Mouse (Mus musculus) heart, embryonic 10.5 days (tissue): Measurements from ENCODE around the gene Mlc1. TPM values are rescaled to one million over a fixed set of nuclear protein-coding genes. Genes with fewer than 3 reads are reported as not detected.

Experiments used
- DNase-seq: peaks from one replicate; pipeline ENCODE4 v3.0.0-alpha.2; 2017; ENCODE audit warnings: low spot score
- H3K27ac ChIP-seq: fragments of 300-500 bp; sonication (generic); 2 replicates; pipeline ENCODE4 v1.5.1; 2016; ENCODE audit warnings: mild to moderate bottlenecking
- H3K27me3 ChIP-seq: fragments of 300-500 bp; sonication (generic); 2 replicates; pipeline ENCODE4 v1.6.1; 2016; ENCODE audit warnings: mild to moderate bottlenecking; ENCODE audit not compliant: poor library complexity, insufficient read depth, severe bottlenecking
- H3K36me3 ChIP-seq: fragments of 300-500 bp; sonication (generic); 2 replicates; pipeline ENCODE4 v1.6.1; 2016; ENCODE audit warnings: mild to moderate bottlenecking, moderate library complexity
- H3K4me1 ChIP-seq: fragments of 300-500 bp; sonication (generic); 2 replicates; pipeline ENCODE4 v1.6.1; 2016; ENCODE audit warnings: mild to moderate bottlenecking
- H3K4me3 ChIP-seq: fragments of 300-500 bp; sonication (generic); 2 replicates; pipeline ENCODE4 v1.5.1; 2016; ENCODE audit warnings: mild to moderate bottlenecking, moderate library complexity
- H3K9me3 ChIP-seq: fragments of 300-500 bp; sonication (generic); 2 replicates; pipeline ENCODE4 v1.6.1; 2016; ENCODE audit warnings: mild to moderate bottlenecking, moderate library complexity
- WGBS: fragments of 180-500 bp; shearing (Covaris S2); methylation state at CpG from one replicate; pipeline ENCODE4 v1.1.7; 2016; 5-methylcytosine and 5-hydroxymethylcytosine counted together
- polyA plus RNA-seq: library from polyadenylated mRNA; unstranded; fragments of >200 nt; fragmentation: Nextera tagmentation; extraction: Ambion mirVana; gene quantifications from 2 replicates; pipeline ENCODE4 v1.2.1, GENCODE M21; 2016

The Mlc1 gene
- polyA plus RNA-seq, 1 experiment from 2014 or later: not detected

DNA sequence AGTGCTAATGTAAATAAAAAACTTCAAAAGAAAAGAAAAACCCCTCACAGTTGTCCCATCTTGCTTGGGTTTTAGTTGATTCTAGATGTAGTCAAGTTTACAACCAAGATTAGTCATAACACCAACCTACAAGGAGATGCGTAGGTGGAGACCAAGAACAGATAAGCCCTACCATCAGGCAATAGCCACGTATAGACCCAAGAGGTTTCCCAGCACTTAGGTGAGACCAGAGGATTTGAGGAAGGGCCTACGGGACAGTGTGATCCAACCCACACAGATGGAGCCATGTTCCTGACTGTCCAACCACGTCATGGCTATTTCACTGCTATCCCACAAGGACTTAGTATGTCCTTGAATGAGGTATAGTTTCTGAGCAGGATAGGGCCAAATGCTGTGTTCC, 6.5 kb downstream of the Mlc1 start:
- WGBS: 90% methylated on average over 4 of the region's 4 CpGs
- Histone ChIP-seq H3K27me3 (no peaks in the 10 kb centered on the region), H3K4me3 (no peak overlapping the region), H3K9me3 (no peaks in the 10 kb centered on the region), H3K4me1 (no peaks in the 10 kb centered on the region), H3K36me3 (no peaks in the 10 kb centered on the region), H3K27ac (no peak overlapping the region)
- no peak for DNase-seq

DNA sequence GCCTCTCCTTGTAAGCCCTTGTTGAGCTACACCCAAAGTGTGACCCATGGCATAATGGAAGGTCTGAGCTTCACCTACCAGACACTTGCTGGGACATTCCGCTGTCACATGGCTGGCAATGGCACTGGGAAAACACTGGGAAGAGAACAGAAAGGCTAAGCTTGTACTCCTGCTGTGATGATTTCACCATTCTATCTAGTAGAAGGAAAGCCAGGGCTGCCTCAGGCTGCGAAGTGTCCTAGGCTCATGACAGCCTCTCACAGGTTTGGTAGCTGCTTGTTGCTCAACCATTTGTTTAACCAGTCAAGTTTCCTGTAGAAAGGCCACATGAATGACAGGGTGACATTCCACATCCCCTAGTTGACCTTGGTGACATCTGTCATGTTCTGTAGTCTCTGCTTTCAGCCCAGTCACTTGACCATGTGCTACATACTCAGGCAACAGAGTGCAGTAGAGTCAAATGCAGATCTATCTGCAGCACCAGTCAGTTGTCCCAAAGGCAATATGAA, 14.7 kb downstream of the Mlc1 start:
- Histone ChIP-seq H3K36me3 (no peaks in the 10 kb centered on the region), H3K4me3 (no peak overlapping the region), H3K4me1 (no peaks in the 10 kb centered on the region), H3K27ac (no peak overlapping the region), H3K9me3 (0 out of 2 replicates have a peak, but pooled peaks cover 2% of the 10 kb centered on the region), H3K27me3 (peaks cover 7% of the 10 kb centered on the region; the same call in 1 of the 2 replicates)
- WGBS: 81% methylated on average over 2 of the region's 2 CpGs
- DNase-seq: no peak

DNA sequence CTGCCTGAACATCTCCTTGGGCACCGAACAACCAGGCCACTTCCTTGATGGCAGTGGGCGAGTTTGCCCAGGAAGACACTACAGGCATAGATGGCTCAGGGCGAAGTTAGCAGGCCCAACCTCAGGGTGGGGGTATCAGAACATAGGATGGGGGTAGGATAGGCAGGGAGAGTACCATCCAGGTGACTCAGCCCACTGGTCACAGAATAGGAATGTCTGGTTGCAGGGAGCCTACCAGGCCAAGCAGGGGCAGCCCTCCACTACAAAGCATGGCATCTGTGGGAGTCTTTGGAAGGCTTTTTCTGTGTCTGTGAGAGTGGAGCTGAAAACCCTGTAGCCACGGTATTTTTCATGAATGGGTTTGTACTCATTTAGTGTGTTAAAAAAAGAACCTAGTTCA, 21.3 kb downstream of the Mlc1 start:
- Histone ChIP-seq H3K36me3 (no peaks in the 10 kb centered on the region), H3K9me3 (no peaks in the 10 kb centered on the region), H3K27ac (no peak overlapping the region), H3K4me3 (no peak overlapping the region), H3K27me3 (peaks cover 71% of the 10 kb centered on the region), H3K4me1 (peaks cover 14% of the 10 kb centered on the region)
- no peak for DNase-seq
- WGBS: 83% methylated on average over 4 of the region's 4 CpGs

GRCm38 (mm10) chr15:88955342-88955741, 23.5 kb downstream of the Mlc1 start:
- Histone ChIP-seq H3K4me3 (no peak overlapping the region), H3K27me3 (peaks cover 72% of the 10 kb centered on the region), H3K27ac (no peak overlapping the region), H3K9me3 (no peaks in the 10 kb centered on the region), H3K4me1 (peaks cover 14% of the 10 kb centered on the region), H3K36me3 (no peaks in the 10 kb centered on the region)
- WGBS: 79% methylated on average over 6 of the region's 6 CpGs
- no peak for DNase-seq

DNA sequence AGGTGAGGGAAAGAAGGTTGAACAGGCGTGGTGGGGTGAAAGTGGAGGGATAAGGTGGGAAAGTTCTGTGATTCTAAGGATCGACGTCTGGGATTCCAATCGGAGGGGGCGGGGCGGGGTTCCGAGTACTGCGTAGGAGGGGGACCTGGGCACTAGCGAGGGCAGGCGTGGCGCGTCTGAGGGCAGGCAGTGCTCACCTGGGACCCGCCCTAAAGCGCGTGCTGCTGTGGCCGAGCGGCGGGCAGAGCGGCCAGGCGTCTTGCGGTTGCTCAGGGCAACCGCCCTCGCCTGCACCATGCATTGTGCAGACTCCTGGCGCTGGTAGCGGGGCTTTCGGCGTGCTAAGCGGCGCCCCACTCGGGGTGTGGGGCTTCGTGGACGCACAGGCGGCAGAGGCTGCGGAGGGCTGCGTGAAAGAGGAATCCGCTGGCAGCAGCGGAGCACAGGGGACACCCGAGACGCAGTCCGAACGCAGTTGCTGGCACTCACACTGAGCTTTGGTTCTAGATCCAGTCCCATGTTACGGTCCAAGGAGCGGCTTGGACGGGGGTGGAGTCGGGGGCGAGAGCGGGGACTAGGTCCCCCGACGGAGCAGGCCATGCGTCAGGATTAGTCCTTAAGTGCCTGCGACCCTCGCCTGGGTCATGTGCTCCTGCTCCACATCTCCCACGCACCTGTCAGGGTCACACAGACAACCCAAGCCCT, 24.3 kb downstream of the Mlc1 start, which contains the start of gene Ttll8:
Gene Ttll8, minus strand, starts transcription at position 51 of the 705 bp plus-strand sequence.
- Histone ChIP-seq H3K27ac (peak within 1 kb of the TSS; percentile 52), H3K36me3 (no peaks in the 10 kb centered on the region), H3K9me3 (no peaks in the 10 kb centered on the region), H3K27me3 (peaks cover 69% of the 10 kb centered on the region), H3K4me1 (peaks cover 14% of the 10 kb centered on the region), H3K4me3 (peak within 1 kb of the TSS; percentile 64)
- WGBS: 3% methylated on average over 53 of the region's 53 CpGs
- DNase-seq: no peak

DNA sequence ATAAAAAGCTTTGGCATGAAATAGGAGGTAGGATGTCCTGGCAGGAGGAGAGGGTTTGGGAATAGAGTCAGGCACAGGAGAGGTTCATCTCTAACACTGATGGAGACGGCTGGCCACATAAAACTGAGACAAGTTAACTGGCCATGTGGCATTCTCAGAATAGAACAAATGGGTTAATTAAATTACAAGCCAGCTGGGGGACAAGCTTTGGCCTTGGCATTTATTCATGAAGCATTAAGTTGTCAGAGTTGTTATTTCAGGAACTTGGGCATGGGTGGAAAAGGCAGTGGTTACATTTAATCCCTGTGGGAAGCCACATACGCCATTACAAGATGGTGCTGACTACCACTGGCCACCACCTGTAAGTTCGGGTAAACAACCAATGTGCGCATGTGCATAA, 27.6 kb downstream of the Mlc1 start:
- DNase-seq: no peak
- WGBS: 90% methylated on average over 4 of the region's 4 CpGs
- H3K27ac ChIP-seq: no peak overlapping the region
- H3K4me3 ChIP-seq: no peak overlapping the region
- H3K27me3 ChIP-seq: peaks cover 38% of the 10 kb centered on the region
- no peaks in the 10 kb centered on the region for H3K9me3 ChIP-seq
- peaks cover 10% of the 10 kb centered on the region for H3K4me1 ChIP-seq
- no peaks in the 10 kb centered on the region for H3K36me3 ChIP-seq

GRCm38 (mm10) chr15:88946851-88947250, 32.0 kb downstream of the Mlc1 start:
- Histone ChIP-seq H3K9me3 (no peaks in the 10 kb centered on the region), H3K36me3 (no peaks in the 10 kb centered on the region), H3K4me3 (no peak overlapping the region), H3K27ac (no peak overlapping the region), H3K4me1 (peaks cover 4% of the 10 kb centered on the region; the same call in 1 of the 2 replicates), H3K27me3 (no peaks in the 10 kb centered on the region)
- 53% methylated on average over 6 of the region's 6 CpGs for WGBS
- DNase-seq: no peak

GRCm38 (mm10) chr15:88943896-88944551, 34.8 kb downstream of the Mlc1 start:
- no peak overlapping the region for H3K4me3 ChIP-seq
- H3K9me3 ChIP-seq: no peaks in the 10 kb centered on the region
- no peaks in the 10 kb centered on the region for H3K36me3 ChIP-seq
- no peak for DNase-seq
- H3K27ac ChIP-seq: no peak overlapping the region
- WGBS: 83% methylated on average over 5 of the region's 5 CpGs
- no peaks in the 10 kb centered on the region for H3K27me3 ChIP-seq
- peaks cover 4% of the 10 kb centered on the region; the same call in 1 of the 2 replicates for H3K4me1 ChIP-seq

DNA sequence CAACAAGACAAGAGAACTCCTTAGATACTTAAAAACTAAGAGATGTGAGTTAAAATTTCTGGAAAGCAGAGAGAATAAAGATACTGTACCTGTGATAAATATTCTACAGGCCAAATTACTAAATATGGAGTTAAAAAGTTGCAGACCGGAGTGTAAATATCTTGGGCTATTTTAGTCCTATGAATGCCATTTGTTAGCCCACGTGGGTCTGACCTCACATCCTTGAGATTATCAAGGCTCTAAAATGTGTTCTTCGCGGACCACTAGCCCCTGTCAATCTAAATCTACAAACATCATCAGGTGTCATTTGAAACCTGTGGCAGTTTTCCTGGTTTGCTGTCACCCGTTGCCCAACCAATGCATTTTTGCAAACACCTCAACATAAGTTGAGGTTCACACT, 36.0 kb downstream of the Mlc1 start:
- Histone ChIP-seq H3K27me3 (no peaks in the 10 kb centered on the region), H3K4me1 (peaks cover 4% of the 10 kb centered on the region; the same call in 1 of the 2 replicates), H3K27ac (peak overlapping the region; percentile 49; the same call in 1 of the 2 replicates), H3K9me3 (no peaks in the 10 kb centered on the region), H3K36me3 (no peaks in the 10 kb centered on the region), H3K4me3 (no peak overlapping the region)
- WGBS: 49% methylated on average over 5 of the region's 5 CpGs
- DNase-seq: no peak

DNA sequence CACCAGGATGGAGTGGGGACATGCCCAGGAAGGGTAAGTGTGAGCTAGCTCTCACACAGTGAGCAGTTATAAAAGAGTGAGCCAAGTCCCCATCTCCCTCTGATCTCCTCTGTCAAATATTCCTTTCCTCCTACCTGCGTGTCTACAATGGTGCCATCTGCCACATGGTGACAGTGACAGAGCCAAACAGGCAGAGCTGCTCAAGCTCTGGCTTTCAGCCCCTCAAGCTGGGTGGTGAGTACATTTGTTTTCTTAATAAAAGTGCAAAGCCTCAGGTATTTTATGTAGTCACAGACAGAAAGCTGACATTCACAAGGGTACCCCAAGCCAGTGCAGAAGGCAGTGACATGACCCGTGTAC, 41.5 kb downstream of the Mlc1 start:
- no peaks in the 10 kb centered on the region for H3K9me3 ChIP-seq
- H3K4me3 ChIP-seq: no peak overlapping the region
- WGBS: 81% methylated on average over 2 of the region's 2 CpGs
- H3K27me3 ChIP-seq: no peaks in the 10 kb centered on the region
- no peak overlapping the region for H3K27ac ChIP-seq
- no peak for DNase-seq
- no peaks in the 10 kb centered on the region for H3K36me3 ChIP-seq
- no peaks in the 10 kb centered on the region for H3K4me1 ChIP-seq

DNA sequence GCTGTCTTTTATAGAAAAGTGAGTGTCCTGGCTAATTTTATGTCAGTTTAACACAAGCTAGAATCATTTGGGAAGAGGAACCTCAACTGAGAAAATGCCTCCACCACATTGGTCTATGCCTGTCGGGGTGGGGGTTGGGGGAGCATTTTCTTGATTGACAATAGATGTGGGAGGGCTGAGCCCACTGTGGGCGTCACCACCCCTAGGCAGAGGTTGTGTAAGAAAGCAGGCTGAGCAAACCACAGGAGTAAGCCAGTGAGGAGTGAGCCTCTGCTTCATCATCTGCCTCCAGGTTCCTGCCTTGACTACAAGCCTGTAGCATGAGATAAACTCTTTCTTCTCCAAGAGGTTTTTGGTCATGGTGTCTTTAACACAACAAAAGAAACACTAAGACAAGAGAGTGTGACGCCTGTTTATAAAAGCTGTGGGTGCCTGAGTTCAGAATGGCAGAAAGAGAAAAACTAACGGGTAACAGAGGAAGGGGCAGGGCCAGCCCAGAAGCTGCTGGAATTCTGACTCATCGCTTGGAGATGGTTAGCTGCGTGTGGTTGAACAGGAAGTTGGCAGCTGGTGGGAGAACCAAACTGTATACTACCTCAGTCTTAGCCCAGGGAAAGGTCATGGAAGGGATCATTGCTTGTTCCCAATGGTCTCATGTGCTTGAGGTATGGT, 42.1 kb downstream of the Mlc1 start:
- H3K9me3 ChIP-seq: no peaks in the 10 kb centered on the region
- DNase-seq: no peak

GRCm38 (mm10) chr15:88934141-88934540, 44.7 kb downstream of the Mlc1 start:
- no peaks in the 10 kb centered on the region for H3K27me3 ChIP-seq
- H3K27ac ChIP-seq: no peak overlapping the region
- H3K36me3 ChIP-seq: no peaks in the 10 kb centered on the region
- H3K4me3 ChIP-seq: no peak overlapping the region
- WGBS: 66% methylated on average over 7 of the region's 7 CpGs
- no peaks in the 10 kb centered on the region for H3K4me1 ChIP-seq
- DNase-seq: no peak
- H3K9me3 ChIP-seq: no peaks in the 10 kb centered on the region

More for the DNA sequence above, 42.1 kb downstream of the Mlc1 start:
- H3K27ac ChIP-seq: no peak overlapping the region
- no peak overlapping the region for H3K4me3 ChIP-seq
- no peaks in the 10 kb centered on the region for H3K4me1 ChIP-seq
- no peaks in the 10 kb centered on the region for H3K36me3 ChIP-seq
- H3K27me3 ChIP-seq: no peaks in the 10 kb centered on the region
- WGBS: 66% methylated on average over 6 of the region's 6 CpGs

GRCm38 (mm10) chr15:88932667-88933066, 46.1 kb downstream of the Mlc1 start:
- 91% methylated on average over 9 of the region's 10 CpGs for WGBS

More at GRCm38 (mm10) chr15:88932667-88933066, 46.1 kb downstream of the Mlc1 start:
- no peak for DNase-seq
- H3K4me3 ChIP-seq: no peak overlapping the region
- no peaks in the 10 kb centered on the region for H3K9me3 ChIP-seq
- no peaks in the 10 kb centered on the region for H3K36me3 ChIP-seq
- no peak overlapping the region for H3K27ac ChIP-seq
- H3K4me1 ChIP-seq: no peaks in the 10 kb centered on the region
- no peaks in the 10 kb centered on the region for H3K27me3 ChIP-seq
